Mouse (Mus musculus): Measurements from ENCODE around the gene Cacnb4. TPM values are rescaled to one million over a fixed set of nuclear protein-coding genes. Genes with fewer than 3 reads are reported as not detected.

Gene Cacnb4
- polyA plus RNA-seq, 1 experiment from 2014 or later = 10.7 TPM

GRCm38 (mm10) chr2:52442125-52442524 is 234.5 kb downstream of the Cacnb4 start:
- no peaks in the 10 kb centered on the region for H3K9me3 ChIP-seq
- no peaks in the 10 kb centered on the region for H3K27me3 ChIP-seq
- H3K36me3 ChIP-seq = no peaks in the 10 kb centered on the region
- H3K4me1 ChIP-seq (replicated peaks) = no peaks in the 10 kb centered on the region
- ATAC-seq (ENCODE audit: low FRiP score, low read depth) = no peak
- H3K9ac ChIP-seq = no peak overlapping the region
- H3K27ac ChIP-seq (replicated peaks) = no peak overlapping the region
- no peak overlapping the region for H3K4me2 ChIP-seq
- 41% methylated on average over 5 of the region's 5 CpGs for WGBS
- no peak overlapping the region for H3K4me3 ChIP-seq

GRCm38 (mm10) chr2:52440420-52441015 is 236.1 kb downstream of the Cacnb4 start:
- H3K36me3 ChIP-seq = no peaks in the 10 kb centered on the region
- ATAC-seq (ENCODE audit: low FRiP score, low read depth) = no peak

GRCm38 (mm10) chr2:52438437-52438836 is 238.2 kb downstream of the Cacnb4 start:
- H3K27me3 ChIP-seq = no peaks in the 10 kb centered on the region
- H3K9ac ChIP-seq = no peak overlapping the region
- no peak overlapping the region for H3K27ac ChIP-seq (replicated peaks)
- H3K4me1 ChIP-seq (replicated peaks) = no peaks in the 10 kb centered on the region
- no peak overlapping the region for H3K4me2 ChIP-seq
- H3K9me3 ChIP-seq = no peaks in the 10 kb centered on the region
- WGBS = 96% methylated on average over 4 of the region's 4 CpGs
- no peak for ATAC-seq (ENCODE audit: low FRiP score, low read depth)
- peaks cover 4% of the 10 kb centered on the region; the same call in 1 of the 2 replicates for H3K36me3 ChIP-seq
- no peak overlapping the region for H3K4me3 ChIP-seq

More at GRCm38 (mm10) chr2:52440420-52441015, 236.1 kb downstream of the Cacnb4 start:
- WGBS = 88% methylated on average over 4 of the region's 4 CpGs
- H3K4me3 ChIP-seq = no peak overlapping the region
- H3K9me3 ChIP-seq = no peaks in the 10 kb centered on the region
- H3K27me3 ChIP-seq = no peaks in the 10 kb centered on the region
- H3K9ac ChIP-seq = no peak overlapping the region
- no peak overlapping the region for H3K27ac ChIP-seq (replicated peaks)
- no peak overlapping the region for H3K4me2 ChIP-seq
- H3K4me1 ChIP-seq (replicated peaks) = no peaks in the 10 kb centered on the region

GRCm38 (mm10) chr2:52438013-52438412 is 238.6 kb downstream of the Cacnb4 start:
- H3K36me3 ChIP-seq = peaks cover 4% of the 10 kb centered on the region; the same call in 1 of the 2 replicates
- ATAC-seq (ENCODE audit: low FRiP score, low read depth) = 0 out of 2 replicates have a peak, but pooled peaks have one; percentile 35

GRCm38 (mm10) chr2:52435919-52436632 is 240.6 kb downstream of the Cacnb4 start:
- H3K27me3 ChIP-seq = no peaks in the 10 kb centered on the region
- WGBS = 58% methylated on average over 14 of the region's 14 CpGs
- 0 out of 2 replicates have a peak overlapping the region, but pooled peaks have one; percentile 40 for H3K27ac ChIP-seq (replicated peaks)
- no peak overlapping the region for H3K9ac ChIP-seq
- no peaks in the 10 kb centered on the region for H3K9me3 ChIP-seq
- H3K4me2 ChIP-seq = no peak overlapping the region
- no peak overlapping the region for H3K4me3 ChIP-seq
- ATAC-seq (ENCODE audit: low FRiP score, low read depth) = peak; percentile 67; the same call in 1 of the 2 replicates
- peaks cover 4% of the 10 kb centered on the region; the same call in 1 of the 2 replicates for H3K36me3 ChIP-seq
- H3K4me1 ChIP-seq (replicated peaks) = no peaks in the 10 kb centered on the region

More at GRCm38 (mm10) chr2:52438013-52438412, 238.6 kb downstream of the Cacnb4 start:
- Histone ChIP-seq H3K4me1 (replicated peaks) (no peaks in the 10 kb centered on the region), H3K4me2 (no peak overlapping the region), H3K27me3 (no peaks in the 10 kb centered on the region), H3K9me3 (no peaks in the 10 kb centered on the region), H3K9ac (no peak overlapping the region), H3K27ac (replicated peaks) (no peak overlapping the region), H3K4me3 (no peak overlapping the region)
- 49% methylated on average over 6 of the region's 6 CpGs for WGBS

- H3K27me3 ChIP-seq = no peaks in the 10 kb centered on the region
- no peak for ATAC-seq (ENCODE audit: low FRiP score, low read depth)
- no peak overlapping the region for H3K4me3 ChIP-seq
- H3K4me1 ChIP-seq (replicated peaks) = no peaks in the 10 kb centered on the region
- no peak overlapping the region for H3K27ac ChIP-seq (replicated peaks)
- peaks cover 4% of the 10 kb centered on the region; the same call in 1 of the 2 replicates for H3K36me3 ChIP-seq
- WGBS = 69% methylated on average over 7 of the region's 7 CpGs
- H3K9ac ChIP-seq = no peak overlapping the region
- H3K4me2 ChIP-seq = no peak overlapping the region
- no peaks in the 10 kb centered on the region for H3K9me3 ChIP-seq
Measured at GRCm38 (mm10) chr2:52433365-52433764, 243.3 kb downstream of the Cacnb4 start.

GRCm38 (mm10) chr2:52427383-52427782 is 249.2 kb downstream of the Cacnb4 start:
- no peak for ATAC-seq (ENCODE audit: low FRiP score, low read depth)
- no peak overlapping the region for H3K4me3 ChIP-seq

GRCm38 (mm10) chr2:52426041-52426440 is 250.6 kb downstream of the Cacnb4 start:
- no peak overlapping the region for H3K4me3 ChIP-seq
- WGBS = 88% methylated on average over 3 of the region's 3 CpGs
- ATAC-seq (ENCODE audit: low FRiP score, low read depth) = no peak
- H3K27me3 ChIP-seq = no peaks in the 10 kb centered on the region
- no peak overlapping the region for H3K27ac ChIP-seq (replicated peaks)
- H3K36me3 ChIP-seq = no peaks in the 10 kb centered on the region
- H3K9me3 ChIP-seq = no peaks in the 10 kb centered on the region
- H3K4me1 ChIP-seq (replicated peaks) = peaks cover 31% of the 10 kb centered on the region
- H3K4me2 ChIP-seq = peak overlapping the region; percentile 84; the same call in 1 of the 2 replicates
- H3K9ac ChIP-seq = no peak overlapping the region

More at GRCm38 (mm10) chr2:52427383-52427782, 249.2 kb downstream of the Cacnb4 start:
- Histone ChIP-seq H3K4me2 (no peak overlapping the region), H3K4me1 (replicated peaks) (peaks cover 19% of the 10 kb centered on the region), H3K9ac (no peak overlapping the region), H3K27me3 (no peaks in the 10 kb centered on the region), H3K9me3 (no peaks in the 10 kb centered on the region), H3K27ac (replicated peaks) (no peak overlapping the region), H3K36me3 (no peaks in the 10 kb centered on the region)
- 85% methylated on average over 3 of the region's 3 CpGs for WGBS

- H3K27ac ChIP-seq (replicated peaks) = peak overlapping the region; percentile 89
- 31% methylated on average over 10 of the region's 10 CpGs for WGBS
- H3K4me2 ChIP-seq = peak overlapping the region; percentile 84
- peak overlapping the region; percentile 83 for H3K4me3 ChIP-seq
- peak overlapping the region; percentile 47 for H3K9ac ChIP-seq
- ATAC-seq (ENCODE audit: low FRiP score, low read depth) = no peak
- no peaks in the 10 kb centered on the region for H3K9me3 ChIP-seq
- H3K27me3 ChIP-seq = no peaks in the 10 kb centered on the region
- no peaks in the 10 kb centered on the region for H3K36me3 ChIP-seq
- H3K4me1 ChIP-seq (replicated peaks) = peaks cover 33% of the 10 kb centered on the region
Measured at GRCm38 (mm10) chr2:52425523-52425795, 251.2 kb downstream of the Cacnb4 start.

- H3K9ac ChIP-seq = peak within 1 kb of the TSS; percentile 80
- peak; percentile 96 for ATAC-seq (ENCODE audit: low FRiP score, low read depth)
- H3K9me3 ChIP-seq = no peaks in the 10 kb centered on the region
- H3K4me1 ChIP-seq (replicated peaks) = peaks cover 33% of the 10 kb centered on the region
- no peaks in the 10 kb centered on the region for H3K27me3 ChIP-seq
- no peaks in the 10 kb centered on the region for H3K36me3 ChIP-seq
- peak within 1 kb of the TSS; percentile 89 for H3K27ac ChIP-seq (replicated peaks)
- WGBS = under 1% methylated on average over 55 of the region's 57 CpGs
- peak within 1 kb of the TSS; percentile 84 for H3K4me2 ChIP-seq
- peak within 1 kb of the TSS; percentile 83 for H3K4me3 ChIP-seq
Measured at GRCm38 (mm10) chr2:52424747-52425522, 251.7 kb downstream of the Cacnb4 start, which contains the start of gene Arl5a. Gene Arl5a, minus strand, starts transcription at chr2:52424901.

- Histone ChIP-seq H3K9me3 (no peaks in the 10 kb centered on the region), H3K4me3 (peak overlapping the region; percentile 83), H3K4me2 (peak overlapping the region; percentile 84), H3K9ac (peak overlapping the region; percentile 80), H3K27ac (replicated peaks) (peak overlapping the region; percentile 89), H3K4me1 (replicated peaks) (peaks cover 34% of the 10 kb centered on the region), H3K27me3 (no peaks in the 10 kb centered on the region), H3K36me3 (no peaks in the 10 kb centered on the region)
- peak; percentile 90 for ATAC-seq (ENCODE audit: low FRiP score, low read depth)
- WGBS = under 1% methylated on average over 42 of the region's 42 CpGs
Measured at GRCm38 (mm10) chr2:52424248-52424728, 252.3 kb downstream of the Cacnb4 start.

All from hindbrain, embryonic 15.5 days (tissue).